In genomic region chr5:119055430-119055829, GRCm38 (mm10) we compare ENCODE assay signal across 9 mouse cellular contexts.
DNase-seq lines count a peak whose midpoint lies in the region; ATAC-seq and TF ChIP-seq lines count a peak whose summit lies in the region.
"Had no signal": no experiment of that assay in that cellular context is flagged by ENCODE, and none has a peak within 500 bp of the region (broad histone marks: within the 10 kb centered on the region; RNA-seq: fewer than 3 reads in every experiment).

No protein-coding gene starts in this region.

- peak overlapping the region; percentile 39; the same call in 1 of the 2 replicates for H3K27ac ChIP-seq in cortical plate, adult 2 months (ENCODE audit: insufficient read depth, low read length)
- H3K27ac ChIP-seq in lung, embryonic 14.5 days (ENCODE audit: low read depth): no peak overlapping the region
- no peak overlapping the region for H3K27ac ChIP-seq in stomach, postnatal 0 days (replicated peaks)
- H3K27ac ChIP-seq: liver, embryonic 14.5 days had no signal

- WGBS in lung, embryonic 14.5 days: 22% methylated on average over 12 of the region's 12 CpGs
- WGBS in stomach, postnatal 0 days: 16% methylated on average over 12 of the region's 12 CpGs

- H3K36me3 ChIP-seq in lung, embryonic 14.5 days (ENCODE audit: insufficient read depth): no peaks in the 10 kb centered on the region
- H3K36me3 ChIP-seq in stomach, postnatal 0 days (ENCODE audit: control insufficient read depth, insufficient read depth, low read length): no peaks in the 10 kb centered on the region

- TF ChIP-seq CTCF in cortical plate, adult 2 months (IDR thresholded peaks at IDR 0.05; ENCODE audit: extremely low read depth, insufficient read depth, low read length): no peak
- no peak for TF ChIP-seq CTCF in lung, embryonic 14.5 days (IDR thresholded peaks at IDR 0.05; ENCODE audit: low read depth)
- no peak for TF ChIP-seq CTCF in stomach, postnatal 0 days (IDR thresholded peaks at IDR 0.05; ENCODE audit: low read depth)

- DNase-seq in frontal cortex, postnatal 25 days (ENCODE audit: low spot score in 2 of 2): no peak
- peak; percentile 19 for DNase-seq in MN1 (ENCODE audit: low spot score)
- DNase-seq in heart, postnatal 25 days (ENCODE audit: low spot score): peak; percentile 67
- peak; percentile 66 for DNase-seq in lung, embryonic 14.5 days
- peak; percentile 37 for DNase-seq in stomach, postnatal 0 days (ENCODE audit: low spot score)
- no peak for DNase-seq in spleen, postnatal 36 days (ENCODE audit: low spot score in 2 of 2)

- H3K4me1 ChIP-seq in cortical plate, adult 2 months (ENCODE audit: control insufficient read depth, insufficient read depth, low read length): no peaks in the 10 kb centered on the region
- H3K4me1 ChIP-seq in lung, embryonic 14.5 days (ENCODE audit: insufficient read depth): no peaks in the 10 kb centered on the region; the same call in 1 of the 2 replicates
- no peaks in the 10 kb centered on the region for H3K4me1 ChIP-seq in stomach, postnatal 0 days (replicated peaks; ENCODE audit: control insufficient read depth, insufficient read depth)

- no peak overlapping the region for H3K4me2 ChIP-seq in lung, embryonic 14.5 days
- H3K4me2 ChIP-seq in stomach, postnatal 0 days (replicated peaks; ENCODE audit: low read depth): no peak overlapping the region

- H3K9ac ChIP-seq in lung, embryonic 14.5 days: no peak overlapping the region
- H3K9ac ChIP-seq in stomach, postnatal 0 days (ENCODE audit: low read length): no peak overlapping the region
- H3K9ac ChIP-seq: liver, embryonic 14.5 days had no signal

- intact Hi-C loops in heart, postnatal 25 days (cut with DNase I): no loop called here

- peak; percentile 59; the same call in 1 of the 2 replicates for ATAC-seq in frontal cortex, adult (ENCODE audit: low TSS enrichment)
- ATAC-seq in lung, embryonic 14.5 days (ENCODE audit: insufficient read depth): no peak
- ATAC-seq in stomach, postnatal 0 days (ENCODE audit: low FRiP score, low TSS enrichment): peak; percentile 65; the same call in 1 of the 2 replicates

- TF ChIP-seq POLR2A in cortical plate, adult 2 months (IDR thresholded peaks at IDR 0.05; ENCODE audit: extremely low read depth, insufficient read depth, low read length): no peak

- H3K27me3 ChIP-seq in lung, embryonic 14.5 days (ENCODE audit: insufficient read depth, low read length): no peaks in the 10 kb centered on the region
- H3K27me3 ChIP-seq in stomach, postnatal 0 days (ENCODE audit: control insufficient read depth, insufficient read depth, low read length): no peaks in the 10 kb centered on the region

- no peaks in the 10 kb centered on the region for H3K9me3 ChIP-seq in lung, embryonic 14.5 days (ENCODE audit: low read depth, low read length)
- H3K9me3 ChIP-seq in stomach, postnatal 0 days (ENCODE audit: control insufficient read depth, low read length): no peaks in the 10 kb centered on the region

- TF ChIP-seq EP300 in stomach, postnatal 0 days (optimal IDR thresholded peaks at IDR 0.05): no peak

- no peak overlapping the region for H3K4me3 ChIP-seq in cortical plate, adult 2 months (ENCODE audit: insufficient read depth, low read length)
- no peak overlapping the region for H3K4me3 ChIP-seq in lung, embryonic 14.5 days (ENCODE audit: low read depth, low read length)
- no peak overlapping the region for H3K4me3 ChIP-seq in stomach, postnatal 0 days (ENCODE audit: low read depth, low read length)

Comparison
In these comparisons a context has a peak if more than half of its experiments do, and no peak if none do; other contexts are left out.
1. DNase-seq: peak in MN1 (single experiment), heart, postnatal 25 days (single experiment), lung, embryonic 14.5 days (single experiment) and stomach, postnatal 0 days (single experiment); none in frontal cortex, postnatal 25 days (0 of 2) and spleen, postnatal 36 days (0 of 2).